Mouse (Mus musculus): Measurements from ENCODE around the gene Thada.

Thada gene

GRCm38 (mm10) chr17:84148499-84149484, 317.2 kb downstream of the Thada start:
- DNase-seq (ENCODE audit: low read depth, low spot score), result peak; percentile 90

GRCm38 (mm10) chr17:84147183-84148108, 318.6 kb downstream of the Thada start:
- DNase-seq (ENCODE audit: low read depth, low spot score), result no peak

GRCm38 (mm10) chr17:84146458-84147182, 319.4 kb downstream of the Thada start:
- no peak for DNase-seq (ENCODE audit: low read depth, low spot score)

- peak; percentile 40 for DNase-seq (ENCODE audit: low read depth, low spot score)
Observed at GRCm38 (mm10) chr17:84145826-84146287, 320.1 kb downstream of the Thada start.

GRCm38 (mm10) chr17:84144762-84145599, 321.0 kb downstream of the Thada start:
- DNase-seq (ENCODE audit: low read depth, low spot score), result no peak

GRCm38 (mm10) chr17:84144130-84144529, 321.9 kb downstream of the Thada start:
- DNase-seq (ENCODE audit: low read depth, low spot score), result no peak

- DNase-seq (ENCODE audit: low read depth, low spot score), result no peak
Observed at GRCm38 (mm10) chr17:84143219-84143844, 322.7 kb downstream of the Thada start.

GRCm38 (mm10) chr17:84141691-84142090, 324.3 kb downstream of the Thada start:
- DNase-seq (ENCODE audit: low read depth, low spot score), result no peak

- no peak for DNase-seq (ENCODE audit: low read depth, low spot score)
Observed at GRCm38 (mm10) chr17:84140822-84141507, 325.0 kb downstream of the Thada start.

All from skeletal muscle tissue, adult 2 months (tissue).